Comparison of ENCODE assay signal across 18 mouse cellular contexts in genomic region chr19:44276861-44277260, GRCm38 (mm10). TPM values are rescaled to one million over a fixed set of nuclear protein-coding genes. Genes with fewer than 3 reads are reported as not detected.
"Had no signal": no experiment of that assay in that cellular context is flagged by ENCODE, and none has a peak within 500 bp of the region (broad histone marks: within the 10 kb centered on the region; RNA-seq: fewer than 3 reads in every experiment).

No protein-coding gene starts in this region.

- H3K27me3 ChIP-seq: lung, embryonic 15.5 days; midbrain, embryonic 13.5 days; midbrain, embryonic 15.5 days; neural tube, embryonic 12.5 days; stomach, embryonic 15.5 days had no signal

- DNase-seq: lung, adult 2 months; lung, postnatal 14 days; lung, postnatal 36 days; right cerebral cortex, postnatal 14 days; thymus, adult 2 months; thymus, postnatal 25 days; thymus, postnatal 4 days had no signal

- ATAC-seq: lung, postnatal 0 days; midbrain, embryonic 13.5 days; midbrain, embryonic 15.5 days had no signal

- H3K4me3 ChIP-seq: lung, embryonic 15.5 days; megakaryocyte, embryonic 14.5 days; midbrain, embryonic 13.5 days; midbrain, embryonic 15.5 days; neural tube, embryonic 12.5 days; stomach, embryonic 15.5 days had no signal

- H3K9ac ChIP-seq: lung, embryonic 15.5 days; midbrain, embryonic 13.5 days; midbrain, embryonic 15.5 days; neural tube, embryonic 12.5 days; stomach, embryonic 15.5 days had no signal

- H3K27ac ChIP-seq: lung, embryonic 15.5 days; macrophage; midbrain, embryonic 13.5 days; midbrain, embryonic 15.5 days; neural tube, embryonic 12.5 days; stomach, embryonic 15.5 days; stomach, postnatal 0 days had no signal

- H3K9me3 ChIP-seq: lung, embryonic 15.5 days; megakaryocyte, embryonic 14.5 days; midbrain, embryonic 13.5 days; midbrain, embryonic 15.5 days; neural tube, embryonic 12.5 days; stomach, embryonic 15.5 days had no signal

- H3K4me2 ChIP-seq: lung, embryonic 15.5 days; midbrain, embryonic 11.5 days; midbrain, embryonic 13.5 days; midbrain, embryonic 15.5 days; neural tube, embryonic 12.5 days; stomach, embryonic 15.5 days had no signal

- H3K36me3 ChIP-seq: lung, embryonic 15.5 days; midbrain, embryonic 13.5 days; midbrain, embryonic 15.5 days; neural tube, embryonic 12.5 days; stomach, embryonic 15.5 days had no signal

RNA-seq across cellular contexts. Expression of gene Scd4, which starts 56.0 kb away (rescaled TPM):
- total RNA-seq: monocyte, adult 5-6 weeks had no signal
- polyA plus RNA-seq: midbrain, embryonic 11.5 days had no signal
